Mouse (Mus musculus): ENCODE results near the gene Sbk1.
A peak's percentile ranks its signal among the peaks of the same experiment; 100 is the strongest.

Sbk1 gene

DNA sequence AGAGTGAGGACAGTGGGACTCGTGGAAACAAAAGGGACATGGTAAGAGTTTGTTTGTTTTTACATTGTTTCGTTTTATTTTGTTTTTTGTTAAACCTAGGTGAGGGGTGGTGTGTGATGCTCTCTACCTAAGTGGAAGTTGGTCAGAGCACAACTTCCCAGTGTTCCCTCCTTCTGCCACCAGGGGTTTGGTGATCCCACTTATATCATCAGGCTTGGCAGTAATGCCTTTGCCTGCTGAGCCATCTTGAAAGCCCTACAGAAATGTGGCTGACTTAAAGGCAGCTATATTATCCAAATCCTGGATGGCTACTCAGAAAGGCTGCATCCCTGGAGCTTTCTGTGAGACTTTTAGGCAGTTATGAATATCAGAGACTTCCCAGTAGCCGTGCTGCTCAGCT lies 60.3 kb downstream of the Sbk1 start:
- DNase-seq (ENCODE audit: low read depth in 2 of 2, low spot score in 2 of 2) = no peak

- no peak for DNase-seq (ENCODE audit: low read depth in 2 of 2, low spot score in 2 of 2)
Measured at GRCm38 (mm10) chr7:126335556-126335955, 63.1 kb downstream of the Sbk1 start.

DNA sequence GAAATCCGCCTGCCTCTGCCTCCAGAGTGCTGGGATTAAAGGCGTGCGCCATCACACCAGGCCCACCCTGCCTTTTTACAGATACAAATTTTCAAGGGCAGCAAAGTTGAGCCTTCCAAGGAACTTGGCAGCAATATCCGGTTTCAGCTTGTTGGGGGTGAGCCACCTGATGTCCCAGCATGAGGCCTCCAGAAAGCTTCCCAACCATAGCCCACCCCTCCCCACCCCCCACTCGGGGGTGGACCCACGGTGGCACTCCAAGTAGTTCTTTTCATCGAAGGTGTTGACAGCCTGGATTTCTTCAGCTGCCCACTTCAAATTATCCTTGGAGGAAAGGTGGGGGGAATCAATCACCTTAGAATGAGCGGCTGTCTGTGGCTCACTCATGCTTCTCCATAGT lies 66.5 kb downstream of the Sbk1 start:
- no peak for DNase-seq (ENCODE audit: low read depth in 2 of 2, low spot score in 2 of 2)

GRCm38 (mm10) chr7:126339521-126339971 lies 67.1 kb downstream of the Sbk1 start:
- DNase-seq (ENCODE audit: low read depth in 2 of 2, low spot score in 2 of 2) = peak; percentile 40 to 47

- DNase-seq (ENCODE audit: low read depth in 2 of 2, low spot score in 2 of 2) = no peak
Measured at GRCm38 (mm10) chr7:126340206-126340618, 67.8 kb downstream of the Sbk1 start.

DNA sequence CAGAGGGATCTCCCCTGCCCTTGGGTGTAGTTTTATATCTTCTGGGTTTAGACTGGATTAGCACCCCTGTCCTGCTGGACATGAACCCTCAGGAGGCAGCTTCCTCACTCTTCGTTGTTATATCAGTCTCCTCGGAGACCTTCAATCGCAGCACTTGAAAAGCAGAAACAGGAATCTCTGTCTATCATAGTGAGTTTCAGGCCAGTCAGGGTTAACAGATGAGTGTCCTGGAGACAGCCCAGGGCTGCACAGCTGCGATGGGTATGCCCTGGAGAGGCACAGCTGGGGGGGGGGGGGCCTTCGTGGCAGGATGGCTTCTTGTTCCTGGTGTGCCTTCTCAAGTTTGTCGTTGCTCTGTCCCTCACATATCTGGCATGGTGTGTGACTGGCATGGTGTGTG lies 68.5 kb downstream of the Sbk1 start:
- DNase-seq (ENCODE audit: low read depth in 2 of 2, low spot score in 2 of 2) = no peak
